Mouse (Mus musculus) liver, embryonic 14.5 days (tissue): ENCODE measurements at regions not wholly inside any gene's neighbourhood (a gene's known extent, or its start where the extent isn't known, plus 50 kb on each side); places are given as distances from the start of the nearest gene placed in this dataset.

Experiments used
- CTCF ChIP-seq: IDR thresholded peaks from 2 replicates; pipeline ENCODE4 v1.5.1; 2016; ENCODE audit warnings: antibody characterized with exemption, low read depth, control low read depth
- EP300 ChIP-seq: IDR thresholded peaks from 2 replicates; pipeline ENCODE4 v1.6.1; 2016; ENCODE audit warnings: antibody characterized with exemption, low read depth

DNA sequence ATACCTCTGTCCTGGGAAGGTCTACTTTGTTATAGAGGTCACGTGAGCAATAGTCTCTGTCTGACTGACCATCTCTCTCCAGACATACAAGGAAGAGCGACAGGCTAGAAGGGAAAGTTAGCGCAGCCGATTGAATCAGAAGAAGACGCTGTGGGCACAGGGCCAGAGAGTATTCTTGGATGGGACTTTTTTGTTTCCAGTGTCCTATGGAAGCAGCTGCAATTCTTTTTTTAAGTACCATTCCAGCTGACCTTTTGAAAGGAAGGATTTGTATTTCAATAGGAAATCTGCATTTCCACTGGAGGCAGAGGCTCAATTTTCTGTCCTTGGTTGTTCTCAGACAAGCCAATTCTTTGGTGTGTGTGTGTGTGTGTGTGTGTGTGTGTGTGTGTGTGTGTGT lies 52.3 kb upstream of the Zfp536 start:
- no peak for TF ChIP-seq CTCF
- TF ChIP-seq EP300 = no peak
